Mouse (Mus musculus) heart, postnatal 0 days (tissue): ENCODE data around the gene Snx12. TPM values are rescaled to one million over a fixed set of nuclear protein-coding genes. Genes with fewer than 3 reads are reported as not detected.
A peak's percentile ranks its signal among the peaks of the same experiment; 100 is the strongest.

ENCODE experiments used
- ATAC-seq: fragments of 200-750 bp; cut with Nextera tagmentation; 2 replicates; pipeline ENCODE4 v1.8.0; 2017; ENCODE audit warnings: low read depth, moderate number of reproducible peaks, moderate library complexity; ENCODE audit not compliant: insufficient read depth
- DNase-seq: peaks from one replicate; pipeline ENCODE4 v3.0.0-alpha.2; 2016; ENCODE audit warnings: low spot score
- H3K27ac ChIP-seq: fragments of 300-500 bp; sonication (generic); 2 replicates; pipeline ENCODE4 v1.5.1; 2014; ENCODE audit warnings: low read depth, mild to moderate bottlenecking
- H3K27me3 ChIP-seq: fragments of 300-500 bp; sonication (generic); 2 replicates; pipeline ENCODE4 v1.6.1; 2014; ENCODE audit warnings: low read length, mixed read lengths; ENCODE audit not compliant: control insufficient read depth, insufficient read depth
- H3K36me3 ChIP-seq: fragments of 300-500 bp; sonication (generic); replicated peaks from 2 replicates; pipeline ENCODE4 v1.6.1; 2014; ENCODE audit warnings: low read length, mixed read lengths; ENCODE audit not compliant: control insufficient read depth, insufficient read depth
- H3K4me1 ChIP-seq: fragments of 300-500 bp; sonication (generic); 2 replicates; pipeline ENCODE4 v1.6.1; 2014; ENCODE audit warnings: antibody characterized with exemption; ENCODE audit not compliant: control insufficient read depth, insufficient read depth
- H3K4me2 ChIP-seq: fragments of 300-500 bp; sonication (generic); 2 replicates; pipeline ENCODE4 v1.6.1; 2014; ENCODE audit warnings: low read depth, mild to moderate bottlenecking, low read length, moderate library complexity
- H3K4me3 ChIP-seq: fragments of 300-500 bp; sonication (generic); 2 replicates; pipeline ENCODE4 v1.5.1; 2014; ENCODE audit warnings: low read depth, low read length
- H3K9ac ChIP-seq: fragments of 300-500 bp; sonication (generic); replicated peaks from 2 replicates; pipeline ENCODE4 v1.6.1; 2014; ENCODE audit warnings: low read depth, low read length, mixed read lengths
- H3K9me3 ChIP-seq: fragments of 300-500 bp; sonication (generic); replicated peaks from 2 replicates; pipeline ENCODE4 v1.6.1; 2016; ENCODE audit warnings: low read length; ENCODE audit not compliant: control insufficient read depth
- CTCF ChIP-seq: IDR thresholded peaks from 2 replicates; pipeline ENCODE4 v1.5.1; 2016; ENCODE audit warnings: antibody characterized with exemption, control low read depth, low read depth
- EP300 ChIP-seq: IDR thresholded peaks from 2 replicates; pipeline ENCODE4 v1.6.1; 2016; ENCODE audit warnings: antibody characterized with exemption, low read depth
- WGBS: fragments of 180-500 bp; shearing (Covaris S2); extraction: QIAGEN DNeasy Blood & Tissue Kit; methylation state at CpG from one replicate; pipeline ENCODE4 v1.1.7; 2014; 5-methylcytosine and 5-hydroxymethylcytosine counted together
- polyA plus RNA-seq: library from polyadenylated mRNA; unstranded; fragments of >200 nt; fragmentation: Nextera tagmentation; extraction: Ambion mirVana; gene quantifications from 2 replicates; pipeline ENCODE4 v1.2.1, GENCODE M21; 2015
- total RNA-seq: library from RNA; depleted of rRNA; stranded (reverse); fragments of >200 nt; gene quantifications from 2 replicates; pipeline ENCODE4 v1.2.3, GENCODE M21; 2014; ENCODE audit warnings: low replicate concordance

Gene Snx12
- total and polyA plus RNA-seq, 2 experiments from 2014 or later, result 27.4 to 33.9 TPM

DNA sequence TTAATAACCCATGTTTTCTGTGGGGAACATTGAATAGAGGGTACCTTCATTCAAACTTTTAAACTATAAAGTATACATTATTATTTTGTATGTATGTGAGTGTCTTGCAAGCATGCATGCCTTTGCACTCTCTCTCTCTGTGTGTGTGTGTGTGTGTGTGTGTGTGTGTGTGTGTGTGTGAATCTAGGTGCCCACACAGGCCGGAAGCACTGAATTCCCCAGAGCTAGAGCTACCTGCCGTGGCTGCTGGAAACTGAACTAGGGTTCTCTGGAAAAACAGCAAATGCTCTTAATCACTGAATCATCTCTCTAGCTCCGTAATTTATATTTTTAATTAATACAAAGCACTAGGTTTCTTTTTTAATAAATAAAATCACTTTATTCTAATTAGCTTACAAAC lies 59.1 kb downstream of the Snx12 start:
- DNase-seq (no peak), ATAC-seq (no peak)
- no peaks in the 10 kb centered on the region for H3K9me3 ChIP-seq
- no peak overlapping the region for H3K9ac ChIP-seq
- H3K4me2 ChIP-seq, result no peak overlapping the region
- H3K4me3 ChIP-seq, result no peak overlapping the region
- WGBS, result 64% methylated on average over 3 of the region's 3 CpGs
- no peak overlapping the region for H3K27ac ChIP-seq
- H3K36me3 ChIP-seq, result no peaks in the 10 kb centered on the region
- no peaks in the 10 kb centered on the region for H3K27me3 ChIP-seq
- no peak for TF ChIP-seq EP300
- no peak for TF ChIP-seq CTCF
- no peaks in the 10 kb centered on the region for H3K4me1 ChIP-seq

DNA sequence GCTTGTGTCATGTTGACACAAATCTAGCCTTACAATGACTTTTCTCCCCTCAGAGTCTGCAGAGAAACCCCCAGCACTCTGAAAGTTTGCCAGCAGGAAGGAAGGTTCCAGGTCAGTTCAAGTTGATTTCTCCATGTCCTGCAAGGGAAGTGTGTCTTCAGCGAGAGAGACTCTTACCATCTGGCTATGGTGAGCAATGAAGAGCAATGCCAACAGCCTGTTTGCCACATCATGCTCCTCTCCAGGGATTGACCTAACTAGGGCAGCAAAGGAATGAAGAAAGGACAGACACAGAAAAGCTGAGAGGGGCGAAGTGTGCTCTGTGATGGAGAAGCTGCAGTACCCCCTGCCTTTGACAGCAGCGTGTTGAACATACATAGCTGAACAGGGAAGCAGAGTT lies 59.8 kb downstream of the Snx12 start:
- H3K4me1 ChIP-seq, result no peaks in the 10 kb centered on the region
- no peaks in the 10 kb centered on the region for H3K27me3 ChIP-seq
- ATAC-seq (no peak), DNase-seq (no peak)
- H3K9me3 ChIP-seq, result no peaks in the 10 kb centered on the region
- WGBS, result 72% methylated on average over 3 of the region's 3 CpGs
- H3K36me3 ChIP-seq, result no peaks in the 10 kb centered on the region
- H3K9ac ChIP-seq, result no peak overlapping the region
- H3K27ac ChIP-seq, result no peak overlapping the region
- no peak overlapping the region for H3K4me3 ChIP-seq
- TF ChIP-seq CTCF, result no peak
- TF ChIP-seq EP300, result no peak
- no peak overlapping the region for H3K4me2 ChIP-seq

DNA sequence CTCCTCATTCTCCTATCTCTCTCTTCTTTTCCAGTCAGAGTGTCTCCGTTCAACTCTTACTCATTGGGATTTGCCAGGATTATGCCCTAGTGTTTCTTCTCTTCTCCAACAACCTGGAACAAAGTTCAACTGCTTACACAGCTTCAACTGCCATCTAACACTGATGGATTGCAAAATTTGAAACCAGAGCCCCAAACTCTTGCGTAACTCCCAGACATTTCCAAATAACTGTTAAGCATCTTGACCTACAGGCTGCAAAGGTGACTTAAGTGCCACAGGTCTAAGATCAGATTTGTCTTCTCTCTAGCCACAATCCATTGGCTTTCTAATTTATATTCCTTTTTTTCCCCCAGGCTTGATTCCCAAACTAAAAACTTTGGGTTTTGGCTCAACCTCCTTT lies 64.9 kb downstream of the Snx12 start:
- Histone ChIP-seq H3K27ac (no peak overlapping the region), H3K4me2 (no peak overlapping the region), H3K36me3 (no peaks in the 10 kb centered on the region), H3K9me3 (no peaks in the 10 kb centered on the region), H3K4me3 (no peak overlapping the region), H3K4me1 (no peaks in the 10 kb centered on the region), H3K27me3 (no peaks in the 10 kb centered on the region), H3K9ac (no peak overlapping the region)
- WGBS, result 89% methylated on average over 2 of the region's 2 CpGs
- DNase-seq (no peak), ATAC-seq (no peak)
- TF ChIP-seq EP300 (no peak), CTCF (no peak)

DNA sequence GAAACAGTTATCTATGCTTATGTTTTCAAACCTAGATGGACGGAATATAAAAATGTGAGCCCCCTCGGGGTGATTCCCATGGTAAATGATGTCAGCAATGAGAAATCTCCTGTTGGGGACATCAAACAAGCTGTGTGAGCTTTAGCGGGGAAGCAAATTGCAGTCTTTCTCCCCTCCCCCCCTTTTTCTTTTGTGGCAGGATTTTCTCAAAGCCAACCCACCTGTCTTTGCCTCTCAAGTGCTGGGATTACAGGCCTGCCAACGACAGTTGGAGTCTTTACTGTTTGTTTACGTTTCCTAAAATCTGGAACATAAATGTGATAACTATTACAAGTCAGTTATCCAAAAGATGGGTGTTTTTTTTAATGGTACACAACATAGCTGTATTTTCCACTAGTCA lies 66.0 kb downstream of the Snx12 start:
- 36% methylated on average over 5 of the region's 5 CpGs for whole genome bisulfite sequencing

DNA sequence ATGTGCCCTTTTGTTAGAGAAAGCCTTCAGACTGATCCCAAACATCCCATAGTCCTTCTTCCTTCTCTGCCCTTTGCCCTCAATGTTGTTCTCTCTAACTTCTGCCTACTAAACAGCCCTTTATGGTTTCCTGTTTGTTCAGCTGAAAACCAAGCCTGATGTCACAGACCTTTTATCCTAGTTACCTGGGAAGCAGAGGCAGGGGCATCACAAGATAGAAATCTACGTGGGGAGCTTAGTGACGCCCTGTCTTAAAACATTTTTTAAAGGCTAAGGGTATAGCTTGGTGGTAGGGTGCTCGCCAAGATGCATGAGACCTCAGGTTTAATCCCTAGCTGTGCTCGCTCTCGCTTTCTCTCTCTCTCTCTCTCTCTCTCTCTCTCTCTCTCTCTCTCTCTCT lies 74.9 kb downstream of the Snx12 start:
- no peaks in the 10 kb centered on the region for H3K4me1 ChIP-seq
- TF ChIP-seq EP300, result no peak
- TF ChIP-seq CTCF, result no peak
- DNase-seq (no peak), ATAC-seq (no peak)
- no peak overlapping the region for H3K4me3 ChIP-seq
- no peaks in the 10 kb centered on the region for H3K27me3 ChIP-seq
- H3K36me3 ChIP-seq, result no peaks in the 10 kb centered on the region
- WGBS, result 73% methylated on average over 5 of the region's 5 CpGs
- no peak overlapping the region for H3K9ac ChIP-seq
- H3K9me3 ChIP-seq, result no peaks in the 10 kb centered on the region
- no peak overlapping the region for H3K4me2 ChIP-seq
- no peak overlapping the region for H3K27ac ChIP-seq

More for the DNA sequence above, 66.0 kb downstream of the Snx12 start:
- no peak for TF ChIP-seq CTCF
- no peak for TF ChIP-seq EP300
- no peak overlapping the region for H3K4me2 ChIP-seq
- no peaks in the 10 kb centered on the region for H3K4me1 ChIP-seq
- no peaks in the 10 kb centered on the region for H3K27me3 ChIP-seq
- H3K9me3 ChIP-seq, result no peaks in the 10 kb centered on the region
- H3K4me3 ChIP-seq, result no peak overlapping the region
- DNase-seq (no peak), ATAC-seq (no peak)
- no peak overlapping the region for H3K9ac ChIP-seq
- no peak overlapping the region for H3K27ac ChIP-seq
- no peaks in the 10 kb centered on the region for H3K36me3 ChIP-seq

DNA sequence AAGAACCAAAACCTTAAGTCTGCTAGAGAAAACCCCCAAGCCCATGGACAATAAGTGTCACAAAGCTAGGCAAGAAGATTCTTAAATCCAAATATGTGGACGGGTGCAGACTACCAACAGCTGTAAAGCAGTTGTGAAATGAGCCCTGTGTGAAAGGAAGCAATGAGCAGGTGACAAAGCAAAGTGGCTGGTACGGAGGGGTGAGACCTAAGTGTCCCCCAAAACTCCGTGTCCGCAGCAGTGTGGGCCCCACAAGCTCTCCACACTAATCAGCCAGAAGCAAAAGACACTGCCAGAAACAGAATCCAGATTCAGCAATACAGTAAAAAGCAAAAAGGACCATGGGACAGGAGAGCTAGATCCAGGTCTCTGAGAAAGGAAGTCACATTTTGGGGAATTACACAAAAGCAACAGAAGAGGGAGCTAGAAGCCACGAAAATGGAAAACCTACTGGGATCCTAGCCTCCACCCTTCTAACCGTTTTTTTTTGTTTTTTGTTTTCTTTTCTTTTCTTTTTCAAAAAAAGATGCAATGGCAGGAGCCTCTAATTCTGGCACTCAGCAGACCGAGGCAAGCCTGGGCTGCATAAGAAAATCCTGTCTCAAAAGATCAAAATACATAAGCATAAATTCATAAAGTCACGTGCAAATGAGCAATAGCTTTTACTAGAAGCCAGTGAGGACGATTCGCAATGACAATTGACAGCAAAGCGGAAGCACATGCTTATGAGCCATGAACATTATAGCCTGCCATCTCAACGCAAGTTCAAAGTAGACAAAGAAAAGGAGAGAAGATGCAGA lies 90.2 kb downstream of the Snx12 start:
- H3K27ac ChIP-seq, result no peak overlapping the region
- H3K4me3 ChIP-seq, result peak overlapping the region; percentile 30
- DNase-seq, result peak; percentile 30
- peak overlapping the region; percentile 50 for H3K4me2 ChIP-seq
- no peak; the same call in 1 of the 2 replicates for ATAC-seq
- WGBS, result 33% methylated on average over 12 of the region's 12 CpGs
- TF ChIP-seq EP300, result no peak
- peak; percentile 48 for TF ChIP-seq CTCF
- no peak overlapping the region for H3K9ac ChIP-seq
- H3K9me3 ChIP-seq, result no peaks in the 10 kb centered on the region
- no peaks in the 10 kb centered on the region for H3K27me3 ChIP-seq
- H3K4me1 ChIP-seq, result no peaks in the 10 kb centered on the region
- no peaks in the 10 kb centered on the region for H3K36me3 ChIP-seq
